Mouse (Mus musculus): ENCODE measurements at regions not wholly inside any gene's neighbourhood (a gene's known extent, or its start where the extent isn't known, plus 50 kb on each side); places are given as distances from the start of the nearest gene placed in this dataset.

- DNase-seq, result no peak
Observed at GRCm38 (mm10) chr2:128503136-128503935, 87.7 kb upstream of the Spdye4c start.

- peak; percentile 42 for DNase-seq
Observed at GRCm38 (mm10) chr2:128507591-128508243, 83.3 kb upstream of the Spdye4c start.

GRCm38 (mm10) chr2:128508244-128508605 lies 82.8 kb upstream of the Spdye4c start:
- no peak for DNase-seq

- no peak for DNase-seq
Observed at GRCm38 (mm10) chr2:128511291-128511690, 79.7 kb upstream of the Spdye4c start.

DNA sequence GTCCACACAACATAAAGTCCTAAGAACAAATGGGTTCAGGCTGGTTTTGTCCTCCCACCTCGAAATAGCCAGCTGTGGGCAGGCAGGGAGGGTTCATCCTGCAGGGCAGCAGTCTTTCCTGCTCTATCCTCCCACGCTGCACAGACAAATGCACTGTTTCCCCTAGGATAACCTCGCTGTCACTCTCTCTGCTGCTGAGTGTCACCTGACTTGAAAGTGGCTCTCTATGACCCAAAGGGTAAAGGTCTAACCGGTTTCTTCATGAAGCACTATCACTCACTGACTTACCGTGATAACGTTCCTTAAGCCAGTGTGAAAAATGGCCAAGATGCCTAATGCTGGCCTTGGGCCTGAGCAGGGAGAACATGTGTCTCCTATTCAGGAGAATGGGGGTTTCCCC lies 78.2 kb upstream of the Spdye4c start:
- no peak for DNase-seq

- DNase-seq, result no peak
Observed at GRCm38 (mm10) chr2:128514463-128515290, 76.3 kb upstream of the Spdye4c start.

DNA sequence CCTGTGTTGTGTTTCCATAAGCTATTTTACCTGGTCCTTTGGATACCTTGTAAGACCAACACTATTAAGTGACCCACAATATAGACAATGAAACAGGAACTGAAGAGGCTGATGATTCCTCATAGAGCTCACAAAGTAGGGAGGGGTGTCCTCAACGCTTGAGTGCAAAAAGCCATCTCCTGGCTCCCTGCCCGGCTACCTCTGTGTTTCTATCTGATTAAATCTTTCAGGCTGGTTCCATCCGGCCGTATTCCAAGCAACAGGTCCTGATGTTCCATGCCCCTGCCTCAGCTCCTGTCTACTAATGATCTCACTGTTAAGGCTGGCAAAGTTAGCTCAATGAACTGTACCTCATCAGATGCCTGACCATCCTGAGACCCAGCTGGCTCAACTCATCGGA lies 75.3 kb upstream of the Spdye4c start:
- no peak for DNase-seq

GRCm38 (mm10) chr2:128516694-128517093 lies 74.3 kb upstream of the Spdye4c start:
- no peak for DNase-seq

DNA sequence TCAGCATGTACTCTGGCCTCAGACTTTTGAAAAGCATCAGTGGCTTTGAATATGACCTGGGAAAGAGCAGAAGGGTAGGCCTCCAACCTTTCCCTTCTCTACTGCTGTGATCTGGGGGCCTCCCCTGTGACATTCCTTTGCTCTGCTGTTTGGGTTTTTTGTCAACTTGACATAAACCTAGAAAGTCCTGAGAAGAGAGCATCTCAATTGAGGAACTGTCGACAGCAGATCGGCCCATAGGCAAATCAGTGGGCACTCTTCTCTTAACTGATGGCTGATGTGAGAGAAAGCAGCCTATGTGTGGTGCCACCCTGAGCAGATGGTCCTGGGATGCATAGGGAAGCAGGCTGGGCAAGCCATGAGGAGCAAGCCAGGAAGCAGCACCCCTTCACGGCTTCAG lies 72.9 kb upstream of the Spdye4c start:
- DNase-seq, result no peak

DNA sequence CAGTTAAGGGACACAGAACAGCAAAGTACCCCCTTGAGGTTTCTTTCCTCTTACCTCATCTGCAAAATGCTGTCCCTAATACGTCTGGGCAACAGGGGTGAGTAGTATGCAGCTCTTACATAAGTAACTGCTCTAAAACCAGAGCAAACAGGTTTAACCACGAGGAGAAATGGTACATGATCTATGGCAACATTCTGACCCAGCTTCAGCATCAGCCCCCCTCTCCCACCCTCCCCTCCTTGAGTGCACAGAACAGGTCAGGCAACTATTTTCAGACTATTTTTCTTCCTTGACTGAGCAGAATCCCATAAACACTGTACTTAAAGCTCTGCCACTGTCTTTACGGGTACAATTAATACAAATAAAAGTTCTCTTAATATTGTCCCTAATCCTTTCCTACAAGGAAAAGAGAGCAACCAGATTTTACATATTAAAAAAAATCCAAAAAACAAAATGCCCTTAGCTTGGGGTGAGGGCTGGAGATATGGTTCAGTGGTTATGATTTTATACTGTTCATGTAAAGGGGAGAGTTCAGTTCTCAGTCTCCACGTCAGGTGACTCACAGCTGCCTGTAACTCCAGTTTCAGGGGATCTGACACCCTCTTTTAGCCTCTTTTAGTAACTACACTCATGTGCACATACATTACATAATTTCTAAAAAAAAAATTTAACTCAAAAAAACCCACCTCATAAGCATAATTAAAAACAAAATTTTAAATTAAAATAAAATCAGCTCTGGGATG lies 69.1 kb upstream of the Spdye4c start:
- no peak for DNase-seq

DNA sequence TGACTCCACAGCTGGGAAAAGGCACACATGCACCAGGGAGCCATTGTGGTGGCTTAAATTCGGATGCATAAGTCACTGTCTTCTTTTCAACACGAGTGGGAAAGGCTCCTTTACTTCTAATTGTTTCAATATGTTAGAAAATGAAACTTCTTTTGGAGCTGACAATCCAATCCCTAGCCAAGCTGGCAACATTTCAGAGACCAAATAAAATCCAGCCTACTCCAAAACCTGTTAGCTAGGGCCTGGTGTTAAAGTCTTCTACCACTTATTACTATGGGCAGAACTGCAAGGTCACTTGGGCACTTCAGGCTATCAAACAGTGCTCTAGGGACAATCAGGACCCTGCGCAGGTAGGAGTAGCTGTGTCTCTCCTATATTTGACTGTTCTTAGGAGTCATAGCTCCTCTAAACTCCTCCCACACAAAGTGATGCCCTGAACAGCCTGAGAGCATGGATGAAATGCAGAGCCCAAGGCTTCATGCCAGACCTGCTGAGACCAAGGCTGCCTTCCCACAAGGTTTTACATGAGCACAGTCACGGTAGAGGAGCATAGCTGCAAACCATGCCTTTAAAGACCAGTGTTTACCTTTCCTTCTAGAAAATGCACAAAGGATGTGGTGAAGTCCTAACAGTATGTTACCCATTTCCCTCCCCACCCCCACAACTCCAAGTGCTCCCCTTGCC lies 67.4 kb upstream of the Spdye4c start:
- DNase-seq, result no peak

DNA sequence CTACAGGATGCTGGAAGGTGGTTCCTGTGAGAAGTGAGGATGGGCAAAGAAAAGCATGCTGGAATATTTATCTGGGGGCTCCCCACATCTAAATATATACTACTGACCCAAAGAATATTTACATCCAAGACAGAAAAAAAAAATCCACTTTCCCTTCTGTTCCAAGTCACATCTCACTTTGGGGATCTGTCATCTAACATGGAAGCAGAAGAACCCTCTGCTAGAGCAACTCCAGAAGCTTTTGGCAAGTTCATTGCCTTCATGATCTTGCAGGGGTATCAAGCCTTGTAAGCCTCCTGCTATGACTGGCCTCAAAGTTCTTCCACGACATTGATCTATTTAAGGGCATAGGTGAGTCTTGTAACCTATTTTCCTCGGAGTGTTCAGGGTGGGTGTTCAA lies 64.9 kb upstream of the Spdye4c start:
- DNase-seq, result no peak

- no peak for DNase-seq
Observed at GRCm38 (mm10) chr2:128526883-128527344, 64.1 kb upstream of the Spdye4c start.

DNA sequence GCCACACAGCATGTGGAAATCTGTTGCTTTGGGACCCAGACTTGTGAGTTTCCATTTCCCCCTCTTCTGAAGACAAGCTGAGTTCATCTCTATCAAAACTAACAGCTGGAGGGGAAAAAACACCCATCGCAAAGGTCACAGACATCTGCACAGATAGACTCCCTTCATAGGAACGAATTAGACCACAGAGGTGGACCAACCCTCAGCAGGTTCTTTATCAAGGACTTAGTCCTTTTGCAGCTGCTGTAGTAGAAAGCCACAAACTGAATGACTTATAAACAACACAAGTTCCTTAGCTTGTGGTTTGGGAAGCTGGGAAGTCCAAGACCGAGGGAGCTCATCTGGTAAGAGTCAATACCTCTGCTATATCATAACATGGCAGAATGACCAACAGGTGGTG lies 54.7 kb upstream of the Spdye4c start:
- DNase-seq, result no peak

GRCm38 (mm10) chr2:128537425-128537824 lies 53.6 kb upstream of the Spdye4c start:
- no peak for DNase-seq

DNA sequence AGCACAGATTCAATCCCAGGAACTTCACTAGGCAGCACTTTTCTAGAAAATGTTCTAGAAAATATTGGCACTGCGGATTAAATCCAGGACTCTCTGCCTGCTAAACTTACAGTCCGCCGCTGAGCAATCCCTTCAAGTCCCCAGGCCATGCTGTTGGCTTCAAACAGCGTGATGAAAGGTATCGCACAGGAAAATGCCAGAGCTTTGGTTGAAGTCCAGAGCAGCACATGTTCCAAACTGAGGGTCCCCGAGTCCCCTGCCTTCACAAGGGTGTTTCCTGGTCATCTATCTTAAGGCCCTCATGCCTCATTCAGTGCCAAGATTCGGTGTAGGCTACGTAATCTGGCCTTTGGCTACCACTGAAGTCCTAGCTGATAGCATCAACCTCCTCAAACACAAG lies 52.3 kb upstream of the Spdye4c start:
- no peak for DNase-seq
